Mouse (Mus musculus) MEL (cell line): ENCODE measurements at regions not wholly inside any gene's neighbourhood (a gene's known extent, or its start where the extent isn't known, plus 50 kb on each side); places are given as distances from the start of the nearest gene placed in this dataset.

ENCODE experiments used
- DNase-seq: peaks from one replicate; pipeline ENCODE4 v3.0.0; 2011; ENCODE audit warnings: low read depth, low spot score
- H3K27ac ChIP-seq: 2 replicates; pipeline ENCODE4 v1.5.1; 2012; ENCODE audit warnings: low read depth, mild to moderate bottlenecking, control low read depth, low read length, moderate library complexity; ENCODE audit not compliant: control insufficient read depth
- H3K27me3 ChIP-seq, 2 experiments: fragments of 150-350 bp in 1 of 2; sonication (generic) in 1 of 2; 2 replicates each; pipeline ENCODE4 v1.6.1; 2012; ENCODE audit warnings: low read length in 2 of 2, mild to moderate bottlenecking in 2 of 2, improper control_type of control experiment in 1 of 2, moderate library complexity in 1 of 2; ENCODE audit not compliant: insufficient read depth in 2 of 2, control insufficient read depth in 1 of 2
- H3K36me3 ChIP-seq, 2 experiments: 2 replicates each; pipeline ENCODE4 v1.6.1; 2012 to 2014; ENCODE audit warnings: low read length in 2 of 2, improper control_type of control experiment in 1 of 2, inconsistent platforms in 1 of 2, mild to moderate bottlenecking in 1 of 2; ENCODE audit not compliant: insufficient read depth in 2 of 2, control insufficient read depth in 1 of 2
- H3K4me1 ChIP-seq, 2 experiments: fragments of 150-350 bp in 1 of 2; sonication (generic) in 1 of 2; 2 replicates each; pipeline ENCODE4 v1.6.1; 2012; ENCODE audit warnings: low read length in 2 of 2, improper control_type of control experiment in 1 of 2, mild to moderate bottlenecking in 1 of 2; ENCODE audit not compliant: insufficient read depth in 2 of 2, control insufficient read depth in 1 of 2
- H3K4me3 ChIP-seq, 2 experiments: fragments of 150-350 bp in 1 of 2; sonication (generic) in 1 of 2; 2 replicates each; pipeline ENCODE4 v1.5.1; 2012; ENCODE audit warnings: low read depth in 2 of 2, low read length in 2 of 2, mild to moderate bottlenecking in 2 of 2, moderate library complexity in 2 of 2, control low read depth in 1 of 2, improper control_type of control experiment in 1 of 2; ENCODE audit not compliant: control insufficient read depth in 1 of 2, insufficient read depth in 1 of 2
- H3K79me2 ChIP-seq: 2 replicates; pipeline ENCODE4 v1.6.1; 2012; ENCODE audit warnings: mild to moderate bottlenecking, low read length, moderate library complexity; ENCODE audit not compliant: control insufficient read depth, poor library complexity, insufficient read depth
- H3K9ac ChIP-seq: 2 replicates; pipeline ENCODE4 v1.6.1; 2012; ENCODE audit warnings: low read depth, mild to moderate bottlenecking, control low read depth, low read length, moderate library complexity; ENCODE audit not compliant: control insufficient read depth, poor library complexity, severe bottlenecking
- H3K9me3 ChIP-seq: fragments of 150-350 bp; sonication (generic); replicated peaks from 2 replicates; pipeline ENCODE4 v1.6.1; 2012; ENCODE audit warnings: mild to moderate bottlenecking, low read length, improper control_type of control experiment, moderate library complexity; ENCODE audit not compliant: insufficient read depth
- BHLHE40 ChIP-seq: IDR thresholded peaks from 2 replicates; pipeline ENCODE4 v1.6.1; 2012; ENCODE audit warnings: low read depth, mild to moderate bottlenecking, inconsistent platforms, low read length, improper control_type of control experiment, borderline replicate concordance
- CHD1 ChIP-seq: IDR thresholded peaks from 2 replicates; pipeline ENCODE4 v1.6.1; 2012; ENCODE audit warnings: low read depth, mild to moderate bottlenecking, inconsistent platforms, low read length, improper control_type of control experiment
- CHD2 ChIP-seq: IDR thresholded peaks from 2 replicates; pipeline ENCODE4 v1.6.1; 2011; ENCODE audit warnings: low read length, improper control_type of control experiment
- CTCF ChIP-seq, 3 experiments: IDR thresholded peaks in 2 of 3; conservative IDR thresholded peaks in 1 of 3; 2 replicates each; pipeline ENCODE4 v1.5.1; 2011 to 2012; ENCODE audit warnings: low read length in 3 of 3, low read depth in 2 of 3, mild to moderate bottlenecking in 2 of 3, improper control_type of control experiment in 1 of 3, inconsistent platforms in 1 of 3, mixed read lengths in 1 of 3, moderate library complexity in 1 of 3; ENCODE audit not compliant: control insufficient read depth in 1 of 3, insufficient read depth in 1 of 3, poor library complexity in 1 of 3, severe bottlenecking in 1 of 3
- ELF1 ChIP-seq: IDR thresholded peaks from 2 replicates; pipeline ENCODE4 v1.6.1; 2014; ENCODE audit warnings: low read depth, mild to moderate bottlenecking, inconsistent platforms, low read length, improper control_type of control experiment, moderate library complexity
- ETS1 ChIP-seq: IDR thresholded peaks from 2 replicates; pipeline ENCODE4 v1.6.1; 2012; ENCODE audit warnings: low read depth, mild to moderate bottlenecking, inconsistent platforms, low read length, improper control_type of control experiment, moderate library complexity
- GABPA ChIP-seq: IDR thresholded peaks from 2 replicates; pipeline ENCODE4 v1.6.1; 2012; ENCODE audit warnings: low read depth, mild to moderate bottlenecking, inconsistent platforms, low read length, improper control_type of control experiment, moderate library complexity
- HCFC1 ChIP-seq: IDR thresholded peaks from 2 replicates; pipeline ENCODE4 v1.6.1; 2012; ENCODE audit warnings: low read depth, mild to moderate bottlenecking, inconsistent platforms, low read length, improper control_type of control experiment, moderate library complexity
- MAFK ChIP-seq: IDR thresholded peaks from 2 replicates; pipeline ENCODE4 v1.6.1; 2011; ENCODE audit warnings: low read depth, mild to moderate bottlenecking, low read length, improper control_type of control experiment, borderline replicate concordance
- MAZ ChIP-seq: IDR thresholded peaks from 2 replicates; pipeline ENCODE4 v1.6.1; 2012; ENCODE audit warnings: low read depth, mild to moderate bottlenecking, inconsistent platforms, low read length, improper control_type of control experiment
- MYC ChIP-seq: IDR thresholded peaks from 2 replicates; pipeline ENCODE4 v1.6.1; 2011; ENCODE audit warnings: low read depth, mild to moderate bottlenecking, low read length, improper control_type of control experiment, moderate library complexity
- POLR2AphosphoS5 ChIP-seq: IDR thresholded peaks from 2 replicates; pipeline ENCODE4 v1.6.1; 2012; ENCODE audit warnings: low read depth, borderline replicate concordance, mild to moderate bottlenecking, inconsistent platforms, low read length, moderate library complexity, mixed read lengths
- RAD21 ChIP-seq: IDR thresholded peaks from 2 replicates; pipeline ENCODE4 v1.6.1; 2011; ENCODE audit warnings: mild to moderate bottlenecking, low read depth, low read length, improper control_type of control experiment
- SIN3A ChIP-seq: IDR thresholded peaks from 2 replicates; pipeline ENCODE4 v1.6.1; 2012; ENCODE audit warnings: low read length, improper control_type of control experiment, inconsistent platforms
- TBP ChIP-seq: IDR thresholded peaks from 2 replicates; pipeline ENCODE4 v1.8.0; 2011; ENCODE audit warnings: low read depth, low read length, improper control_type of control experiment
- UBTF ChIP-seq: IDR thresholded peaks from 2 replicates; pipeline ENCODE4 v1.6.1; 2012; ENCODE audit warnings: low read depth, mild to moderate bottlenecking, inconsistent platforms, low read length, improper control_type of control experiment, moderate library complexity, borderline replicate concordance; ENCODE audit not compliant: insufficient read depth

DNA sequence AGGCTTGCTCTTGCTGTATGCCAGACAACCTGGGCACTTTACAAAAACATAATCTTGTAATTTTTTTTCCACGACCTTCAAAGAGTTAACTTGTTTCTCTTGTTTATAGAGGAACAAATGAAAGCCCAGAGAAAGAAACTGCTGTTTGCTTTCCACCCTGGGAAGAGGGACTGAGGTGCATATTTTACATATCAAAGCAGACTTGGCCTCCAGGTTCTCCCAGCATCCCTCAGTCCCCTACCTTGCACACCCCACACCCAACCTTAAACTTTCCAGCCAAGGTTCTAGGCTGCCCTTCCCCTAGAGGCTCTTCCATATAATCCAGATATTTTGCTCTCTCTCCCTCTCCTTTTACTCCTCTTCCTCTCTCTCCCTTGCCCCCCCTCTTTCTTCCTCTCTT lies 226.0 kb upstream of the Sall1 start (continued):
- TF ChIP-seq UBTF (no peak), SIN3A (no peak), CHD1 (no peak)

DNA sequence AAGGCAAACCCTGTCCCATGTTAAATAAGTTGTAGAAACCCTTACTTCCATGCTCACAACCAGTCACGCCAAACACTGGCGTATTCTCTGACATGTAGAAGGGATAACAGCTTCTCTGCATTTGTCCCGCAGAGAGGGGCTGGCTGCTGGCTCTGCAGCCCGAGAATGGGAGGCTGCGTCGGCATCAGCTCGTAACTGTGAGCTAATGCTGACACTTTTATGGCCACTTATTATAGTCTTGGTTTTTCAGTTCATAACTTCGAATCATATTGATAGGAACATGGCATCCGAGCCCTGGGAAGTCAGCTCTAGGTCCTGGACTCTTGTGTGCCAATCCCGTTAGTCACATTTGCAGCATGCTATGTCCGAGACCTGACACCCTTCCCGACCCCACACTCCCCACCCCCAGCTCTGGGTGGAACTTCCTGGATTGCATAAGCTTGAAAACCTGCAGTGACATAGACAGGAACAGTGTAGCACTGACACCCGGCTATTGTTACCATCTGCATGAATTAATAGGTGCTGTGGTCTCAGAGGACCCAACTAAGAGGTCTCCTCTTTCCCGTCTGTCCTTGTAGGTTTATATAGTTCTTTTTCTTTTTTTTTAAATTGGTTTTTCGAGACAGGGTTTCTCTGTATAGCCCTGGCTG lies 217.3 kb upstream of the Sall1 start:
- Histone ChIP-seq H3K4me3 (no peak overlapping the region), H3K79me2 (no peaks in the 10 kb centered on the region), H3K4me1 (no peaks in the 10 kb centered on the region), H3K9me3 (no peaks in the 10 kb centered on the region), H3K9ac (no peak overlapping the region), H3K36me3 (no peaks in the 10 kb centered on the region), H3K27ac (no peak overlapping the region), H3K27me3 (no peaks in the 10 kb centered on the region)
- no peak for DNase-seq
- no peak for TF ChIP-seq POLR2AphosphoS5
- TF ChIP-seq MYC: no peak
- TF ChIP-seq MAFK: no peak
- no peak for TF ChIP-seq TBP
- no peak for TF ChIP-seq BHLHE40
- TF ChIP-seq ELF1: no peak
- TF ChIP-seq ETS1: no peak
- TF ChIP-seq GABPA: no peak
- TF ChIP-seq CHD2: no peak

DNA sequence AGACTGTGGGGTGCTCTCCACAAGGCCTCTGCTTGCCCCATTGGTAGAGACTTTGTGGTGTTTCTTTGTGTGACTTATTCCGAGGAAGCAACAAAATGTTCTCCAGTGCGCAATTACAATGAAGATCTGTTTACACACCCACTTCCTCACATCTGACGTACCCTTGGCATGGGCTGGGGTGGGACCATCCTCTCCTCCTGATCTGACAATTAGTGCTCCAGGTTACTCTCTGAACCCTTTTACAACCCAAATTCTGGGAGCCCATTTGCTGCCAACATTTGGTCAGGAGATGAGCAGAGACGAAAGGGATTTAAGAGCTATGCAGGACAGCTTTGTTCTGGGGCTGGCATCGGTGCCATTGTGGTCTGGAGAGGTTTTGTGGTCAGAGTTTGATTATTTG lies 215.9 kb upstream of the Sall1 start:
- no peaks in the 10 kb centered on the region for H3K9me3 ChIP-seq

More for the DNA sequence above, 215.9 kb upstream of the Sall1 start:
- H3K79me2 ChIP-seq: no peaks in the 10 kb centered on the region
- TF ChIP-seq MAZ (no peak), CTCF (IDR thresholded peaks at IDR 0.05 in 2 of 3, conservative IDR thresholded peaks at IDR 0.05 in 1 of 3; ENCODE audit: control insufficient read depth in 1 of 3, insufficient read depth in 1 of 3, low read depth in 2 of 3, low read length in 3 of 3, poor library complexity in 1 of 3, severe bottlenecking in 1 of 3) (no peak), HCFC1 (no peak), TBP (no peak), RAD21 (no peak)
- DNase-seq: no peak
- H3K27me3 ChIP-seq: no peaks in the 10 kb centered on the region
- H3K4me1 ChIP-seq: no peaks in the 10 kb centered on the region
- no peak overlapping the region for H3K9ac ChIP-seq
- H3K36me3 ChIP-seq: no peaks in the 10 kb centered on the region
- H3K4me3 ChIP-seq: no peak overlapping the region
- H3K27ac ChIP-seq: no peak overlapping the region
